Mouse (Mus musculus): ENCODE results near the gene Cd9. TPM values are rescaled to one million over a fixed set of nuclear protein-coding genes. Genes with fewer than 3 reads are reported as not detected.

Cd9 gene
- polyA plus RNA-seq, 1 experiment from 2014 or later = 118 TPM

- no peaks in the 10 kb centered on the region for H3K27me3 ChIP-seq (ENCODE audit: control insufficient read depth, insufficient read depth, low read length)
- H3K4me3 ChIP-seq (ENCODE audit: low read length) = no peak overlapping the region
- H3K9ac ChIP-seq (ENCODE audit: low read depth, low read length) = no peak overlapping the region
- no peaks in the 10 kb centered on the region for H3K9me3 ChIP-seq (ENCODE audit: control insufficient read depth, low read length)
- H3K4me1 ChIP-seq (ENCODE audit: control insufficient read depth, insufficient read depth, low read length) = peaks cover 47% of the 10 kb centered on the region
- no peaks in the 10 kb centered on the region for H3K36me3 ChIP-seq (ENCODE audit: control insufficient read depth, insufficient read depth, low read length)
- no peak for ATAC-seq (ENCODE audit: low FRiP score, low TSS enrichment)
- H3K27ac ChIP-seq (ENCODE audit: low read depth, low read length) = peak overlapping the region; percentile 76; the same call in 1 of the 2 replicates
- 37% methylated on average over 7 of the region's 7 CpGs for WGBS
- H3K4me2 ChIP-seq (replicated peaks; ENCODE audit: low read depth, low read length) = no peak overlapping the region
Measured at GRCm38 (mm10) chr6:125481667-125482390, 12.8 kb downstream of the Cd9 start.

- Histone ChIP-seq H3K9me3 (ENCODE audit: control insufficient read depth, low read length) (no peaks in the 10 kb centered on the region), H3K4me1 (ENCODE audit: control insufficient read depth, insufficient read depth, low read length) (peaks cover 54% of the 10 kb centered on the region), H3K4me3 (ENCODE audit: low read length) (no peak overlapping the region), H3K4me2 (replicated peaks; ENCODE audit: low read depth, low read length) (no peak overlapping the region), H3K27ac (ENCODE audit: low read depth, low read length) (peak overlapping the region; percentile 76; the same call in 1 of the 2 replicates), H3K27me3 (ENCODE audit: control insufficient read depth, insufficient read depth, low read length) (no peaks in the 10 kb centered on the region), H3K36me3 (ENCODE audit: control insufficient read depth, insufficient read depth, low read length) (no peaks in the 10 kb centered on the region), H3K9ac (ENCODE audit: low read depth, low read length) (peak overlapping the region; percentile 5; the same call in 1 of the 2 replicates)
- peak; percentile 37; the same call in 1 of the 2 replicates for ATAC-seq (ENCODE audit: low FRiP score, low TSS enrichment)
- 29% methylated on average over 12 of the region's 12 CpGs for WGBS
Measured at GRCm38 (mm10) chr6:125480396-125481361, 13.9 kb downstream of the Cd9 start.

- Histone ChIP-seq H3K4me3 (ENCODE audit: low read length) (no peak overlapping the region), H3K9me3 (ENCODE audit: control insufficient read depth, low read length) (no peaks in the 10 kb centered on the region), H3K4me1 (ENCODE audit: control insufficient read depth, insufficient read depth, low read length) (peaks cover 66% of the 10 kb centered on the region), H3K27ac (ENCODE audit: low read depth, low read length) (no peak overlapping the region), H3K4me2 (replicated peaks; ENCODE audit: low read depth, low read length) (no peak overlapping the region), H3K27me3 (ENCODE audit: control insufficient read depth, insufficient read depth, low read length) (no peaks in the 10 kb centered on the region), H3K36me3 (ENCODE audit: control insufficient read depth, insufficient read depth, low read length) (no peaks in the 10 kb centered on the region), H3K9ac (ENCODE audit: low read depth, low read length) (no peak overlapping the region)
- WGBS = 86% methylated on average over 9 of the region's 9 CpGs
- ATAC-seq (ENCODE audit: low FRiP score, low TSS enrichment) = no peak
Measured at GRCm38 (mm10) chr6:125479359-125479758, 15.2 kb downstream of the Cd9 start.

GRCm38 (mm10) chr6:125478135-125479128 is 16.2 kb downstream of the Cd9 start:
- Histone ChIP-seq H3K27ac (ENCODE audit: low read depth, low read length) (peak overlapping the region; percentile 51; the same call in 1 of the 2 replicates), H3K4me2 (replicated peaks; ENCODE audit: low read depth, low read length) (no peak overlapping the region), H3K4me1 (ENCODE audit: control insufficient read depth, insufficient read depth, low read length) (peaks cover 70% of the 10 kb centered on the region), H3K36me3 (ENCODE audit: control insufficient read depth, insufficient read depth, low read length) (no peaks in the 10 kb centered on the region), H3K27me3 (ENCODE audit: control insufficient read depth, insufficient read depth, low read length) (no peaks in the 10 kb centered on the region), H3K9me3 (ENCODE audit: control insufficient read depth, low read length) (no peaks in the 10 kb centered on the region), H3K9ac (ENCODE audit: low read depth, low read length) (peak overlapping the region; percentile 34; the same call in 1 of the 2 replicates), H3K4me3 (ENCODE audit: low read length) (no peak overlapping the region)
- WGBS = 62% methylated on average over 16 of the region's 16 CpGs
- no peak for ATAC-seq (ENCODE audit: low FRiP score, low TSS enrichment)

GRCm38 (mm10) chr6:125476826-125477589 is 17.6 kb downstream of the Cd9 start:
- Histone ChIP-seq H3K4me3 (ENCODE audit: low read length) (no peak overlapping the region), H3K27ac (ENCODE audit: low read depth, low read length) (peak overlapping the region; percentile 10; the same call in 1 of the 2 replicates), H3K4me2 (replicated peaks; ENCODE audit: low read depth, low read length) (no peak overlapping the region), H3K9ac (ENCODE audit: low read depth, low read length) (no peak overlapping the region), H3K36me3 (ENCODE audit: control insufficient read depth, insufficient read depth, low read length) (no peaks in the 10 kb centered on the region), H3K27me3 (ENCODE audit: control insufficient read depth, insufficient read depth, low read length) (no peaks in the 10 kb centered on the region), H3K4me1 (ENCODE audit: control insufficient read depth, insufficient read depth, low read length) (peaks cover 60% of the 10 kb centered on the region), H3K9me3 (ENCODE audit: control insufficient read depth, low read length) (no peaks in the 10 kb centered on the region)
- 39% methylated on average over 9 of the region's 9 CpGs for WGBS
- ATAC-seq (ENCODE audit: low FRiP score, low TSS enrichment) = no peak

GRCm38 (mm10) chr6:125476090-125476489 is 18.5 kb downstream of the Cd9 start:
- Histone ChIP-seq H3K4me3 (ENCODE audit: low read length) (no peak overlapping the region), H3K9ac (ENCODE audit: low read depth, low read length) (no peak overlapping the region), H3K9me3 (ENCODE audit: control insufficient read depth, low read length) (no peaks in the 10 kb centered on the region), H3K27ac (ENCODE audit: low read depth, low read length) (no peak overlapping the region), H3K4me2 (replicated peaks; ENCODE audit: low read depth, low read length) (no peak overlapping the region), H3K4me1 (ENCODE audit: control insufficient read depth, insufficient read depth, low read length) (peaks cover 50% of the 10 kb centered on the region), H3K27me3 (ENCODE audit: control insufficient read depth, insufficient read depth, low read length) (no peaks in the 10 kb centered on the region), H3K36me3 (ENCODE audit: control insufficient read depth, insufficient read depth, low read length) (no peaks in the 10 kb centered on the region)
- WGBS = 56% methylated on average over 8 of the region's 8 CpGs
- no peak for ATAC-seq (ENCODE audit: low FRiP score, low TSS enrichment)

GRCm38 (mm10) chr6:125475184-125475583 is 19.4 kb downstream of the Cd9 start:
- ATAC-seq (ENCODE audit: low FRiP score, low TSS enrichment) = peak; percentile 52
- WGBS = 3% methylated on average over 1 of the region's 1 CpGs
- no peak overlapping the region for H3K9ac ChIP-seq (ENCODE audit: low read depth, low read length)

GRCm38 (mm10) chr6:125473939-125474338 is 20.7 kb downstream of the Cd9 start:
- ATAC-seq (ENCODE audit: low FRiP score, low TSS enrichment) = no peak
- peaks cover 38% of the 10 kb centered on the region for H3K4me1 ChIP-seq (ENCODE audit: control insufficient read depth, insufficient read depth, low read length)
- WGBS = 86% methylated on average over 5 of the region's 5 CpGs

More at GRCm38 (mm10) chr6:125475184-125475583, 19.4 kb downstream of the Cd9 start:
- no peaks in the 10 kb centered on the region for H3K36me3 ChIP-seq (ENCODE audit: control insufficient read depth, insufficient read depth, low read length)
- H3K27ac ChIP-seq (ENCODE audit: low read depth, low read length) = no peak overlapping the region
- no peaks in the 10 kb centered on the region for H3K27me3 ChIP-seq (ENCODE audit: control insufficient read depth, insufficient read depth, low read length)
- H3K4me3 ChIP-seq (ENCODE audit: low read length) = no peak overlapping the region
- peaks cover 41% of the 10 kb centered on the region for H3K4me1 ChIP-seq (ENCODE audit: control insufficient read depth, insufficient read depth, low read length)
- H3K4me2 ChIP-seq (replicated peaks; ENCODE audit: low read depth, low read length) = no peak overlapping the region
- no peaks in the 10 kb centered on the region for H3K9me3 ChIP-seq (ENCODE audit: control insufficient read depth, low read length)

More at GRCm38 (mm10) chr6:125473939-125474338, 20.7 kb downstream of the Cd9 start:
- Histone ChIP-seq H3K4me2 (replicated peaks; ENCODE audit: low read depth, low read length) (no peak overlapping the region), H3K27me3 (ENCODE audit: control insufficient read depth, insufficient read depth, low read length) (no peaks in the 10 kb centered on the region), H3K4me3 (ENCODE audit: low read length) (no peak overlapping the region), H3K9me3 (ENCODE audit: control insufficient read depth, low read length) (no peaks in the 10 kb centered on the region), H3K27ac (ENCODE audit: low read depth, low read length) (no peak overlapping the region), H3K9ac (ENCODE audit: low read depth, low read length) (no peak overlapping the region), H3K36me3 (ENCODE audit: control insufficient read depth, insufficient read depth, low read length) (no peaks in the 10 kb centered on the region)
